Mouse (Mus musculus) thymus, adult 2 months (tissue): ENCODE data around the gene Tmem115. TPM values are rescaled to one million over a fixed set of nuclear protein-coding genes. Genes with fewer than 3 reads are reported as not detected.
"Not testable (repeated sequence)": the region's sequence is repeated elsewhere in the genome, so short reads cannot be mapped to it uniquely, and the experiment has no call there.

Experiments used
- DNase-seq: peaks from one replicate; pipeline ENCODE4 v3.0.0; 2021
- H3K27ac ChIP-seq: fragments of 200-500 bp; 2 replicates; pipeline ENCODE4 v1.5.1; 2012; ENCODE audit warnings: low read length, control low read depth; ENCODE audit not compliant: control insufficient read depth, insufficient read depth
- H3K27me3 ChIP-seq: fragments of 200-500 bp; 2 replicates; pipeline ENCODE4 v1.6.1; 2012; ENCODE audit warnings: mild to moderate bottlenecking, low read length, moderate library complexity, mixed read lengths; ENCODE audit not compliant: control insufficient read depth, insufficient read depth
- H3K36me3 ChIP-seq: fragments of 200-500 bp; 2 replicates; pipeline ENCODE4 v1.6.1; 2012; ENCODE audit warnings: mild to moderate bottlenecking, low read length, moderate library complexity; ENCODE audit not compliant: control insufficient read depth, insufficient read depth
- H3K4me1 ChIP-seq: fragments of 200-500 bp; replicated peaks from 2 replicates; pipeline ENCODE4 v1.6.1; 2012; ENCODE audit warnings: low read length; ENCODE audit not compliant: control insufficient read depth, insufficient read depth
- H3K4me3 ChIP-seq: fragments of 200-500 bp; 2 replicates; pipeline ENCODE4 v1.5.1; 2012; ENCODE audit warnings: mild to moderate bottlenecking, low read length, control low read depth, moderate library complexity; ENCODE audit not compliant: control insufficient read depth, insufficient read depth
- CTCF ChIP-seq: fragments of 200-500 bp; IDR thresholded peaks from 2 replicates; pipeline ENCODE4 v1.5.1; 2012; ENCODE audit warnings: mild to moderate bottlenecking, control low read depth, low read length, moderate library complexity, borderline replicate concordance; ENCODE audit not compliant: control insufficient read depth, poor library complexity, insufficient read depth; ENCODE audit errors: extremely low read depth
- POLR2A ChIP-seq: fragments of 200-500 bp; IDR thresholded peaks from 2 replicates; pipeline ENCODE4 v1.6.1; 2012; ENCODE audit warnings: mild to moderate bottlenecking, low read length, control low read depth, moderate library complexity; ENCODE audit not compliant: control insufficient read depth, poor library complexity, insufficient read depth; ENCODE audit errors: extremely low read depth
- WGBS: fragments of 180-500 bp; shearing (Covaris S2); methylation state at CpG from one replicate; pipeline ENCODE4 v1.1.7; 2018; 5-methylcytosine and 5-hydroxymethylcytosine counted together
- polyA plus RNA-seq: library from polyadenylated mRNA; depleted of rRNA; stranded (reverse); fragments of >200 nt; gene quantifications from 2 replicates; pipeline ENCODE4 v1.2.3, GENCODE M21; 2012

The Tmem115 gene
- polyA plus RNA-seq, 1 experiment = 55.7 TPM

DNA sequence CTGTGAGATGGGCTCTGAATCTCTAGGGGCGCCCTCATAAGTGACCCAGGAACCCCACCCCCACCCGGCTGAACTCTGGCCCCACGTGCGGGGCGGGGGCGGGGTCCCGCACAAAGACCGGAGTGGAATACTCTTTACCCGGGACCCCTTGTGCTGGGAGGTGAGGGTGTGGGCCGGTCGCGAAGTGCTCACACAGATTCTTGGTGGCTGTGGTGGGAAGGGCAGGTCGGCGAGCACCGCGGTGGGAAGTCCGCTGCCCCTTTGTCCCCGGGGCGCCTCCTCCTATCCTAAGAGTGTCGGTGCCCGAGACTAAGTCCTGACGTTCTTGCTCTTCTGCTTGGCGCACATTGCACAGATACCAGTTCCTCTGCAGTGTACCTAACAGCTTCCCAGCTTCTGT is 35.5 kb downstream of the Tmem115 start:
- TF ChIP-seq POLR2A (no peak), CTCF (0 out of 2 replicates have a peak, but pooled peaks have one; percentile 14)

DNA sequence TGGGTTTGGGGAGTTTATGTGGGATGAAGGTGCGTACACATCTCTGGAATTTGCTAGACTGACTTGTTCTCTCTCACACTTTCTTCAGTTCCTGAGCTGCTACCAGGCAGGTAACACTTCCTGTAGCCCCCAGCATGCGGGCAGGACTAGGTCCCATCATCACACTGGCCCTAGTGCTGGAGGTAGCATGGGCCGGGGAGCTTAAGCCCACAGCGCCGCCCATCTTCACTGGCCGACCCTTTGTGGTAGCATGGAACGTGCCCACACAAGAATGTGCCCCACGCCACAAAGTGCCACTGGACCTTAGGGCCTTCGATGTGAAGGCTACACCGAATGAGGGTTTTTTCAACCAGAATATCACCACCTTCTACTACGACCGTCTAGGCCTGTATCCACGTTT is 36.3 kb downstream of the Tmem115 start:
- 80% methylated on average over 13 of the region's 13 CpGs for WGBS
- no peak for TF ChIP-seq POLR2A
- TF ChIP-seq CTCF = no peak
- DNase-seq = no peak
- Histone ChIP-seq H3K27ac (no peak overlapping the region), H3K4me3 (peak overlapping the region; percentile 13; the same call in 1 of the 2 replicates), H3K4me1 (peaks cover 28% of the 10 kb centered on the region), H3K27me3 (no peaks in the 10 kb centered on the region), H3K36me3 (no peaks in the 10 kb centered on the region; the same call in 1 of the 2 replicates)

More for the DNA sequence above, 35.5 kb downstream of the Tmem115 start:
- H3K4me3 ChIP-seq = peak overlapping the region; percentile 85
- H3K4me1 ChIP-seq = peaks cover 29% of the 10 kb centered on the region
- no peaks in the 10 kb centered on the region; the same call in 1 of the 2 replicates for H3K36me3 ChIP-seq
- no peaks in the 10 kb centered on the region for H3K27me3 ChIP-seq
- WGBS = under 1% methylated on average over 23 of the region's 23 CpGs
- no peak overlapping the region for H3K27ac ChIP-seq
- no peak for DNase-seq

DNA sequence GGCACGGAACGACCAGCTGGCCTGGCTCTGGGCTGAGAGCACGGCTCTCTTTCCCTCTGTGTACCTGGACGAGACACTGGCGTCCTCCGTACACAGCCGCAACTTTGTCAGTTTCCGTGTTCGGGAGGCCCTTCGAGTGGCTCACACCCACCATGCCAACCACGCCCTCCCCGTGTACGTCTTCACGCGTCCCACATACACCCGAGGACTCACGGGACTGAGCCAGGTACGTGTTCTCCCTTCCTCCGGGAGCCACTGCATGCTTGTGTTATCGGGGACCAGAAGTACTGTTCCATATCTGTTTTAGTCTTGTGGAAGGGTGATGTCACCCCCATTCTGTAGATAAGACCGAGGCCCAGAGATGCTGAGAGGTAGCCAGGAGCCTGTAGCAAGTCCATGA is 37.1 kb downstream of the Tmem115 start:
- TF ChIP-seq POLR2A = no peak
- TF ChIP-seq CTCF = no peak
- Histone ChIP-seq H3K27me3 (no peaks in the 10 kb centered on the region), H3K4me1 (peaks cover 22% of the 10 kb centered on the region), H3K27ac (no peak overlapping the region), H3K36me3 (no peaks in the 10 kb centered on the region), H3K4me3 (no peak overlapping the region)
- 97% methylated on average over 21 of the region's 21 CpGs for whole genome bisulfite sequencing
- DNase-seq = no peak

DNA sequence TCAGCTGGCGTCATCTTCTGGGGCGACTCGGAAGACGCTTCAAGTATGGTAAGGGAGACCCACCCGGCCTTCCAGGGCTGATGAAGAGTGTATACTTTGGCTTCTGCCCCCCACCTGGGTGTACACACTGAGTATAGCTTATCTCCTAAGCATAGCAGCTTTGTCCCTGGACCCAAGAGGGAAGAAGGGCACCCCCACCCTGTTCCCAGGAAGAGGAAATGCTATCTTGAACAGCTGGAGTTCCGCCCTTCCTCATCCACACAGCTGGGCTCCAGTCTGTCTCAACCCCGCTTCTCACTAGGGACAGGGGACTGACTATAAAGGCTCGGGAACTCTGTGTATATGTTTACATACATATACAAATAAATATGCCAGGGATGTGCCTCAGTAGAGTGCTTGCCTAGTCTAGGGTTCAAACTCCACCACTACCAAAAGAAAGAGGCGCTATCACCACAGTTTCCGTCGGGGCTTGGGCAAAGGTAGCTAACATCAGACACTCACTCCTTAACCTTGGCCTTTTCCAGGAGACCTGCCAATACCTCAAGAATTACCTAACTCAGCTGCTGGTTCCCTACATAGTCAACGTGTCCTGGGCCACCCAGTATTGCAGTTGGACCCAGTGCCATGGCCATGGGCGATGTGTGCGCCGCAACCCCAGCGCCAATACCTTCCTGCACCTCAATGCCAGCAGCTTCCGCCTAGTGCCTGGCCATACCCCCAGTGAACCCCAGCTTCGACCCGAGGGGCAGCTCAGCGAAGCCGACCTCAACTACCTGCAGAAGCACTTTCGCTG is 38.0 kb downstream of the Tmem115 start:
- TF ChIP-seq CTCF (no peak), POLR2A (no peak)
- Histone ChIP-seq H3K27me3 (no peaks in the 10 kb centered on the region), H3K36me3 (no peaks in the 10 kb centered on the region), H3K27ac (no peak overlapping the region), H3K4me3 (no peak overlapping the region), H3K4me1 (peaks cover 22% of the 10 kb centered on the region)
- 93% methylated on average over 22 of the region's 22 CpGs for WGBS
- DNase-seq = no peak

DNA sequence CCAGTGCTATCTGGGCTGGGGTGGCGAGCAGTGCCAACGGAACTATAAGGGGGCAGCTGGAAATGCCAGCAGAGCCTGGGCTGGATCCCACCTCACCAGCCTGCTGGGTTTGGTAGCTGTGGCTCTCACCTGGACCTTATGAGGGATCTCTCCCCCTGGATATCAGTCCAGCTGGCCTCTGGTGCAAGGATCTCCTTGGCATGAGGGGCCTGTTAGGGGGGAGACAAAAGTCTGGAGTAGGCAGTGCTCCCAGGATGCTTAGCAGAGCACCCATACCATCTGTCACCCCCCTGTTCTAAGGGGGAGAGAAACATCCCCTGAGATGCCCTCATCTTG is 38.5 kb downstream of the Tmem115 start:
- Histone ChIP-seq H3K4me3 (no peak overlapping the region), H3K27ac (no peak overlapping the region), H3K36me3 (no peaks in the 10 kb centered on the region), H3K4me1 (peaks cover 22% of the 10 kb centered on the region), H3K27me3 (no peaks in the 10 kb centered on the region)
- WGBS = 93% methylated on average over 2 of the region's 2 CpGs
- DNase-seq = no peak
- TF ChIP-seq CTCF = no peak

DNA sequence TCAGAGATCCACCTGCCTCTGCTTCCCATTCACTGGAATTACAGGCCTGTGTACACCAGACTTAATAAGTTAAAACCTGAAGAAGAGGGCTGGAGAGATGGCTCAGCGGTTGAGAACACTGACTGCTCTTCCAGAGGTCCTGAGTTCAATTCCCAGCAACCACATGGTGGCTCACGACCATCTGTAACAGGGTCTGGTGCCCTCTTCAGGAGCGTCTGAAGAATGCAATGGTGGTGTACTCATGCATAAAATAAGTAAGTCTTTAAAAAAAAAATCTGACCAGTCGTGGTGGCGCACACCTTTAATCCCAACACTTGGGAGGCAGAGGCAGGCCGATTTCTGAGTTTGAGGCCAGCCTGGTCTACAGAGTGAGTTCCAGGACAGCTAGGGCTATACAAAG is 40.0 kb downstream of the Tmem115 start:
- not testable (repeated sequence) for H3K36me3 ChIP-seq, H3K27ac ChIP-seq, H3K4me3 ChIP-seq, H3K27me3 ChIP-seq, DNase-seq
- peaks cover 12% of the 10 kb centered on the region for H3K4me1 ChIP-seq
- WGBS = 94% methylated on average over 6 of the region's 6 CpGs

DNA sequence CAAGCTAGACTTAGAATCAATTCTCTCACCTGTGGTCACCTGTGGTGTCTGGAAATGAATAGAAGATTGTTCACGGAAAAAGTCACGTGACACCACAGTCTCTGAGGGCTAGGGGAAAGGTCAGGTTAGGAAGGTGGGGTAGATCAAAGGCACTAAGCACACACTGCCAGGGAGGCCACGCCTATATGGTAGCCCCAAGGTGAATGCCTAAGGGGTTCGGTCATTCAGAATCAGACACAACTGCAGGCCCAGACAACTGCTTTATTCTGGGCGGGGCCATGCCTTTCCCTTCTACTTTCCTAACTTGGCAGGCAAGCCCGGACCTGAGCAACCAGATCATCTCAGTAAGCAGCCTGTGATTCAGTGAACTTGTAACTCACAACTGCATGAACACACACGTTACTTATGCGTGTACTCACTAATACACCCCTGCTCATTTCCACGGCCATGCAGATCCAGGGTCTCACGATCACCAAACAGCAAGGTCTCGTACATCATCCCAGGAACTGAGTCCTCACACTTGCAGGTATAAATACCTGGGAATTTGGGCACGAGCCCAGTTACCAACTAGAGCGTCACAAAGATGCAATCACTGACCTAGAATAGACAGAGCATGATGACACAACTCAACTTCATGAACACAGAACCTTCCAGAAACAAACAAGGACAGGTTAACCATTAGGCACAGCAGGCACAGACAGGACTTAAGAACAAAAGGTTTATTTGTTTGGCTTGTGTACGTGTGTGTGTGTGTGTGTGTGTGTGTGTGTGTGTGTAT is 42.0 kb downstream of the Tmem115 start:
- Histone ChIP-seq H3K27me3 (no peaks in the 10 kb centered on the region), H3K4me3 (no peak overlapping the region), H3K4me1 (peaks cover 4% of the 10 kb centered on the region; the same call in 1 of the 2 replicates), H3K27ac (no peak overlapping the region), H3K36me3 (no peaks in the 10 kb centered on the region)
- TF ChIP-seq POLR2A = no peak
- no peak for TF ChIP-seq CTCF
- WGBS = 88% methylated on average over 14 of the region's 14 CpGs
- no peak for DNase-seq
